Mouse (Mus musculus) intestine, embryonic 14.5 days (tissue): Measurements from ENCODE around the gene Rrad. TPM values are rescaled to one million over a fixed set of nuclear protein-coding genes. Genes with fewer than 3 reads are reported as not detected.

ENCODE experiments used
- polyA plus RNA-seq: library from polyadenylated mRNA; unstranded; fragments of >200 nt; fragmentation: Nextera tagmentation; extraction: Ambion mirVana; gene quantifications from 2 replicates; pipeline ENCODE4 v1.2.1, GENCODE M21; 2014

The Rrad gene
- polyA plus RNA-seq, 1 experiment from 2014 or later = 4.0 TPM

Other genes starting within 250 kb of the Rrad start
- gene Cmtm4, start 235.5 kb downstream of the Rrad start, polyA plus RNA-seq = 7.0 and 7.5 TPM in 2 replicates
- 46.1 and 55.3 TPM in 2 replicates for gene Dync1li2, start 188.3 kb downstream of the Rrad start, polyA plus RNA-seq
- gene Terb1, start 121.4 kb downstream of the Rrad start, polyA plus RNA-seq = 0.34 and 0.36 TPM in 2 replicates
- gene Nae1, start 96.7 kb downstream of the Rrad start, polyA plus RNA-seq = 85.8 and 98.9 TPM in 2 replicates
- gene Car7, start 96.6 kb downstream of the Rrad start, polyA plus RNA-seq = 0.92 and 2.0 TPM in 2 replicates
- gene Pdp2, start 39.9 kb downstream of the Rrad start, polyA plus RNA-seq = 13.4 and 14.9 TPM in 2 replicates
- 0.15 and 0.42 TPM in 2 replicates for gene Cdh16, start 6.9 kb downstream of the Rrad start, polyA plus RNA-seq
- gene Ciao2b, start 10.6 kb upstream of the Rrad start, polyA plus RNA-seq = 86.7 and 92.2 TPM in 2 replicates
- gene Ces2a, start 102.7 kb upstream of the Rrad start, polyA plus RNA-seq = 0.42 and 1.1 TPM in 2 replicates
- 0.09 and 0.27 TPM in 2 replicates for gene Ces2b, start 200.2 kb upstream of the Rrad start, polyA plus RNA-seq
- 0.34 and 0.55 TPM in 2 replicates for gene Ces2c, start 215.7 kb upstream of the Rrad start, polyA plus RNA-seq